Mouse (Mus musculus) myocyte (in vitro differentiated cells): ENCODE measurements around the gene Setd3.

Experiments used
- CEBPB ChIP-seq: IDR thresholded peaks from 2 replicates; pipeline ENCODE4 v1.6.1; 2011; ENCODE audit warnings: mild to moderate bottlenecking, moderate library complexity; ENCODE audit not compliant: poor library complexity, insufficient read depth, severe bottlenecking
- MAX ChIP-seq: IDR thresholded peaks from one replicate; pipeline ENCODE4 v1.6.1; 2011; ENCODE audit warnings: low read depth, mild to moderate bottlenecking, control low read depth
- MYOG ChIP-seq, 3 experiments: IDR thresholded peaks; one replicate each; pipeline ENCODE4 v1.6.1; 2011; ENCODE audit warnings: control low read depth in 2 of 3, low read depth in 2 of 3, mild to moderate bottlenecking in 2 of 3; ENCODE audit not compliant: insufficient read length in 2 of 3, control insufficient read depth in 1 of 3, insufficient read depth in 1 of 3
- POLR2A ChIP-seq: IDR thresholded peaks from one replicate; pipeline ENCODE4 v1.6.1; 2011; ENCODE audit warnings: low read depth, mild to moderate bottlenecking, control low read depth, moderate library complexity; ENCODE audit not compliant: insufficient read length
- POLR2AphosphoS2 ChIP-seq: IDR thresholded peaks from one replicate; pipeline ENCODE4 v1.6.1; 2011; ENCODE audit warnings: low read depth, control low read depth; ENCODE audit not compliant: insufficient read length
- TCF12 ChIP-seq: IDR thresholded peaks from one replicate; pipeline ENCODE4 v1.6.1; 2011; ENCODE audit warnings: mild to moderate bottlenecking, control low read depth; ENCODE audit not compliant: poor library complexity, insufficient read depth, severe bottlenecking
- USF1 ChIP-seq: IDR thresholded peaks from one replicate; pipeline ENCODE4 v1.6.1; 2011; ENCODE audit warnings: low read depth, mild to moderate bottlenecking, control low read depth, moderate library complexity

DNA sequence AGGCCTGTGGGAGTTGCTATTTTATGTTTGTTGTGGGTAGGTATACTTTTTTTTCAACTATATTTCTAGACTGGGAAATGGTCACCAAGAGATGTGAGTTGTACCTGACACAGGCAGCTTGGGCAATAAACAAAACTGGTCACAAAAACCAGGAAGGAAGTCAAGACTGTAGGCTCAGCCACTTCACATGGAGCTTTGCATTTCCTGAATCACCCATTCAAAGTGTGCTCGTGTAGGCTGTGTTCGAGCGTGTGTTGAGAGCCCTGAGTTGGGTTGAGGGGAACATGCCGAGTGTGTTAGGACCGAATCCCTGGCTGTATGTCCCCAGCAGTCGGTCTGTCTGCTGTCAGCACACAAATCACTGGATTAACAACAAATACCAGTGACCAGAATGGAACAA, 75.8 kb downstream of the Setd3 start:
- TF ChIP-seq CEBPB (no peak), MYOG (IDR thresholded peaks at IDR 0.05; ENCODE audit: control insufficient read depth in 1 of 3, insufficient read depth in 1 of 3, insufficient read length in 2 of 3, low read depth in 2 of 3) (no peak), MAX (no peak), POLR2A (no peak), TCF12 (no peak), POLR2AphosphoS2 (peak; percentile 20), USF1 (no peak)
